Mouse (Mus musculus): ENCODE results near the gene Mtln. TPM values are rescaled to one million over a fixed set of nuclear protein-coding genes. Genes with fewer than 3 reads are reported as not detected.

Gene Mtln
- polyA plus RNA-seq, 1 experiment from 2014 or later = 13.5 TPM

Other genes with a start within 250 kb of the Mtln start
- 1.2 to 1.7 TPM (median 1.4 TPM) in 3 replicates for gene Zfp661, start 205.4 kb downstream of the Mtln start, polyA plus RNA-seq (2018)
- 23.5 to 46.2 TPM (median 34.0 TPM) in 3 replicates for gene Mrps5, start 205.3 kb downstream of the Mtln start, polyA plus RNA-seq (2018)
- not detected in 3 replicates for gene Mal, start 135.8 kb downstream of the Mtln start, polyA plus RNA-seq (2018)
- not detected in 3 replicates for gene Mall, start 62.6 kb downstream of the Mtln start, polyA plus RNA-seq (2018)
- gene Nphp1, start 3.6 kb downstream of the Mtln start, polyA plus RNA-seq (2018) = 5.9 to 6.7 TPM (median 6.6 TPM) in 3 replicates
- gene Bub1, start 39.4 kb upstream of the Mtln start, polyA plus RNA-seq (2018) = 1.3 to 6.5 TPM (median 4.5 TPM) in 3 replicates
- not detected in 3 replicates for gene Acoxl, start 46.4 kb upstream of the Mtln start, polyA plus RNA-seq (2018)